Mouse (Mus musculus) induced T-regulatory cell, adult 2 months (primary cell): ENCODE data around the gene Gulp1.

Experiments
- DNase-seq: peaks from one replicate; pipeline ENCODE4 v3.0.0-alpha.2; 2012; ENCODE audit warnings: low read depth

Gulp1 gene

DNA sequence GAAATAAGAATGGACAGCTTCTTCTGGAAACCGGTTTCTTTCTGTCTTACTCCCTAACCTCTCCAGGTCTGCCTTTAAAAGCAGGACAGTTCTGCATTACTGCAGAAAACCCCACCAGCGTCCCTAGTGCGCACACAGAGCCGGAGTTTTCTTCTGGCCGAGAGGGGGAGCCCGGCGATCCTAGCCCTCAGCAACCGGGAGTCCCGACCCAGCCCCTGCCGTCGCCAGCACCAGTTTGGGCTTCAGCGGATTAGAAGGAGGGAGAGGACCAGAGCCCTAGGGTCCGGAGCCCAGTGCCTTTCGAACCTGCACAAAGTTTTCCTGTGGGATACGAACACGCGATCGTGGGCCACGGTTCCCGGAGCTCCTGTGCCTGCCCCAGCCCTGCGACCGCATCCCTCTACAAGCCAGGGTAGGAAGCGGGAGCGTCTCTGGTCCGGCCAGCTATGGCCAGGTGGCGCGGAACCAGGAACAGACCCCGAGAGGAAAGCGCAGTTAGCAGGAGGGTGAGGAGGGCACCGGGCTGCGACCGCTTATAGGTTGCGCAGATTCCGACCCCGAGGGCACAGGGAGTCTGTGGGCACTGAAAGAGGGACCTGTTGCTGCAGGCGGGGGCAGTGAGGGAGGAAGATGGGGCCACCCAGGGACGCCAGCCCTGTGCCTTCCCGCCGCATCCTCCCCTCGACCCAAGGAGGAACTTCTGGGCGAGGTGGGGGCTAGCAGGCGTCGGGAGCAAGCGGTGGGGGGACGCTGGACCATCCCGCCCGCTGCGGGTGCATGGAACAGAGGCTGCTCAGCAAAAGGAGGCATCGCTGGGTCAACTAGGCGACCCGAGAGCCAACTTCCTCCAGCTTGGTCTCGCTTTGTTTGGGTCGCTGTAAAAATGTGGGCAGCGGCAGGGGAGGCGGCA, at the start of gene Gulp1:
Gene Gulp1, plus strand, starts transcription at position 51 of the 910 bp plus-strand sequence.
- no peak for DNase-seq

DNA sequence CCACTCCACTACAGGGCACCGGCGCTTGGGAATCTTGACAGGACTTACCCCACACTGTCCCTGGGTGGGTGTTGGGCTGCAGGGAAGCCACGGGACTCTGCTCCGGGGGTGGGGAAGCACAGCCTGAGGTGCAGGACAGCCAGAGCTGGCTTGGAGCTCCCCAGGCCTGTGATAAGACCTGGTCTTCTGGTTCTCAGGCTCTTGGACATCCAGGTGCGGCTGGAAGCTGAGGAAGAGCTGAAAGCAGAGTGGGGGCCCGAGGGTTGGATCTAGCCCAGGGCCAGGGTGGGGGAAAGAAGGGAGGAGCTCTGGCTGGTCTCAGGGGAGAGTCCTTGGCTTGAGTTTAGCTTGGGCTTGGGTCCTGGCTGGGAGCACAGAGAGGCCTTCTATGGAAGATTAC, 1.1 kb upstream of the Gulp1 start:
- no peak for DNase-seq

DNA sequence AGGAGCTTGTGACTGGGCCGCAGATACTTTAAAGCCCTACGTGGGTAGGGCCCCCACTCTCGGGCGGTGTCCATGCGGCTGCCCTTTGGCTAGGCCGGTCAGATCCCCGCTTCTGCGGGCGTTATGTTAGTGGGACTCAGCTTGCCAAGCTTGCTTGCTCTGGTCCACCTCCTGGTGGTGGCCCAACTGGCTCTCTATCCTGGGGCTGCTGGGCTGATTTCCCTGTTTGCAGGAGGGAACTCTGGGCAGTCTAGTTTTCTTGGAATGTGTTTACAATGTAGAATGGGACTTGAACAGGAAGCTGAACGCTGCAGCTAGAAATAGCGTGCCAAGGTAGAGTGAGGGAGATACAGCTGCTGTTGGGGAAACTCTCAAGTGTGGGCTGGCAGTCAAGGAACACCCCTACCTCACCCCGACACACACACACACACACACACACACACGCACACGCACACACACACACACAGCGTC, 1.1 kb downstream of the Gulp1 start:
- no peak for DNase-seq

DNA sequence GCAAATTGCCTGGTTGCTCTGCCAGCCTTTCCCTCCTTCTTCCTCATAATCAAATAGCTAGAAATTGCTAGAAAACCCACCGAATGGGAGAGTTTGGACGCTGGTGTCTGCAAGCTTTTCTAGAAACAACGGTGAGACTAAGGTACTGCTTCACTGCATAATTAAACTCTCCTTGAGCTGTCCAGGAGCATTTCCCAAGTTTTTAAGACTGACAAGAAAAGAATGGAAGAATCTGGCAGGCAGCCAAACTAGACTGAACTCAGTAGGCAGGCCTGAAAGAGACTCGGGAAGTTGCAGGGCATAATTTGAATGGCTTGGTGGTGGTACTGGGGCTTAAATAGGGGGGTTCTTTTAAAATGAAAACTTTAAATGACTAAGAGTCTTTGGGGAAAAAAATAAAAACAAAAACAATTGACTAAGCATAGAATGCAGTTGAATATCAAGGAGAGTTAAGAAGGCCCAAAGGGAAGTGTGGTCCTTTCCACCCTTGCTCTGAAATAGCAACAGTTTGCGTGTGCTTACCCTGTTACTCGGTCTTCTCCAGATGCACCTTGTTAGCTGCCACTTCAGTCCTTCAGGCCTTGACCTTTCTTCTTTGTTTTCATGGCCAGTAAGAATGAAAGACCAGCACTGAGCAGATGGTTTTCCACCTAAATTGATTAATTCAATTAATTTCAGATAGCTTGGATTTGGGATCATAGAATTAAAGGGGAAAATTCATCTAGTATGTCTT, 2.0 kb downstream of the Gulp1 start:
- DNase-seq, result no peak

DNA sequence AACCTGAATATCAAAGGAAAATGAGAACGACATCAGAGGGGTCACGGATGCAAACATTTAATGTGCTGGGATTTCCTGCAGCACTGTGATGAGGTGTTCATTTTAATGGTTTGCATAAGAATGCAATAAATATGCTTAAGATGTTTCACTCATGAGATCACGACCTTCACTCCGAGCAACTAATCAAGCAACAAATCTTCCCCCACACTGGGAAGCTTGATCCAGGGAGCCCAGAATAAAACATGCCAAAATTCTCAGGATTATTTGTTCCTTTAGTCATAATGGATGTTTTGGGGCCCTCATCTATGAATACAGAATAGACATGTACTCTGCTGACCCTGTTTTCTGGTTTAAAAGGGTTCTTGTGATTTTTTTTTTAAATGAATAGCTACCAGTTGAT, 16.1 kb downstream of the Gulp1 start:
- DNase-seq, result no peak

DNA sequence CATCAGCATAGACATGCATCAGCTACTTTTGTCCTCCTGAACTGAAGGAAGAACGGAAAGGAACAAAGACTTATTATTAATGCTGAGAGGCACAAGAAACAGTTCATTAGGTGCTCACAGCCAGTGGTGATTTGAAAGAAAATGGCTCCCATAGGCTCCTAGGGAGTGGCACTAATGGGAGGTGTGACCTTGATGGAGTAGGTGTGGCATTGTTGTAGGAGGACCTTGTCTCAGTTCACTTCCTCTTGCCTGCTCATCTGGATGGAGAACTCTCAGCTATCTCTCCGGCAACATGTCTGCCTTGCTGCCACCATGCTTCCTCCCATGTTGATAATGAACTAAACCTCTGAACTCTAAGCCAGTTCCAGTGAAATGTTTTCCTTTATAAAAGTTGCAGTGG, 17.0 kb downstream of the Gulp1 start:
- DNase-seq, result no peak

DNA sequence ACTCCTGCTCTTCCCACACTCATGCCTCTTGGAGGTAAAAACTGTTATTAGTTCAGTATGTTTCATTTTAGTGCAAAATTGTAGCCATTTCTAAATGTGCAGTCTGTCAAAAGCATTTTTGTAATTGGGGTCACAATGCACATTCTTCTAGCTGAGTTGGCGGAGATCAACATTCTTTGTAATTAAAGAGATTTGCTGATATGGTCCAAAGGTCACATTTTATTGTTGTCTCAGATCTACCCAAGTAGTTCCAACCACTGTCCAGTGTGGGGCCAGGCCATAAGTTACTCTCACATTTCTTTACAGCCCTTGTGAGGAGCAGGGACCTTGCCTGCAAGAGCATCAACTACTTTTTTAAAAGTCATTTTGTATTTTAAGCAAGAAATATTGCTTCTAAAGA, 24.7 kb downstream of the Gulp1 start:
- no peak for DNase-seq

DNA sequence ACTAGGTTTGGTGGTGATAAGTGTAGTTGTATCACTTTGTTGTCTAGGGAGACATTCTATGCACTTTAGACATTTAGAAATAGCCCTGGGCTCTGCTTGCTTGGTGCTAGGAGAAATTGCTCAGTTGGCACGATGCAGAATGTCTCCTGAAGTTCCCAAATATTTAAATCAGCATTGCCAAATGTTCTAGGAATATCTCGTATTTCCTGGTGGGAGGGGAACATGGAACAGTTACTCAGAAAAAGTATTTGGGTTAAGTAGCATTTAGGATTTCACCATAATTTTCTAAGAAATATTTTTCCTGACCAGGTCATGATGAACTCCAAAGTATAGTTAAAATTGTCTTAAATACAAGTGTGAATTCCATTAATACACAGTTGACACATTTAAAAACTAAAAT, 25.3 kb downstream of the Gulp1 start:
- DNase-seq, result no peak

DNA sequence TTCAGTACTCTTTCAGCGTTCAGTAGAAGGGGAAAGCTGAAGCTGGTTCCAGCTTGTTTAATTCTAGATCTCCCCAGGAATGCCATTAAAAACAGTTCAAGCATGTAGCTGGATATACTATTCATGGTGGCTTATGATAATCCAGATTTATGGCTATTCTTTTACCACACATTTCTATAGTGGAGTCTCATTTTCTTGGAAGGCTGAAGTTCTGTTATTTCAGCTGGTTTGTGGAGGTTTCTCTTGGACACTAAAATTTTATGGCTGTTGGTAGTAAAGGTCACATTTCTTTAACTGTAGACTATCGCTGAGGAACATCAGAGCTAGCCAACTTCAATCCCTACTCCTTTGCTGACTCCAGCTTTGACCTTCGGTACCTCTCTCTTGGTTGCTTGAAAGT, 29.1 kb downstream of the Gulp1 start:
- no peak for DNase-seq

DNA sequence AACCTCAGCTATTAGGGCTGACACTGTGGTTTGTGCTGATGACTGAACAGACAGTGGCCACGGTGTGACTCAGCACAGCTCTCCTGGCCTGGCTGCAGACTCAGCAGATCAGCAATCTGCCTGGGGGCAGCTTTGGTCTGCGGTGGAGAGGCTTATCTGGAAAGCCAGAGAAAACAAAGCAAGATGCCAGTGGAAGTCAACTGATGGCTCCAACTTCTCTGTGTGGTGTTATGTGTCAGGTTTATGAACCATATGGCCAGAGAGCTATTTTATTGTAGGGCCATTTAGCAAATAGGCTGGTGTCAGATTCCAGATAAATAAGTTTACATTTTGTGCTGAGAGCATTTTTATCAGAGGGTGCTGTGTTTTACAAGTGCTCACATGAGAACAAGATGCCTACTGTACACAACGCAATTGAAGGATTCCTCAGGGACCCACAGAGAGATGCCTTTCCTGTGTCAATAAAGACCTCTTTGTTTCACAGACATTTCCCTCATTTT, 33.6 kb downstream of the Gulp1 start:
- no peak for DNase-seq

DNA sequence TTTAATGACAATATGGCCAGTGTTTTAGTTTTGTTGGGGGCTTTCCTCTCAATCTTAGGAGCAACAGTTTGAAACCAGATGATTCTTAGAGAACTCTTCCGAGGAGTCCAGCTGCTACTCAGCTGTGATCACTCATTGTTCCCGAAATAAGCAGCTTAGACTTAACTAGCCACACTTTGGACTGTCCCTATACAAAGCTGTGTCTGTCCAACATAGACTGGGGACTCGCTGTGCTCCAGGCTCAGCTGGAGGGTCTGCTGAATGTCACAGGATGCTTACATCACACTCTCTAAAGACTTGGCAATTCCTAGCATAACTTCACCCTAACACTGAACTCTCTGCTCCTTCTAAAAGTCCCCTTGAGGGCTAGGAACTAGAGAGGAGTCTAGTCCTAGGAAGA, 40.4 kb downstream of the Gulp1 start:
- no peak for DNase-seq

DNA sequence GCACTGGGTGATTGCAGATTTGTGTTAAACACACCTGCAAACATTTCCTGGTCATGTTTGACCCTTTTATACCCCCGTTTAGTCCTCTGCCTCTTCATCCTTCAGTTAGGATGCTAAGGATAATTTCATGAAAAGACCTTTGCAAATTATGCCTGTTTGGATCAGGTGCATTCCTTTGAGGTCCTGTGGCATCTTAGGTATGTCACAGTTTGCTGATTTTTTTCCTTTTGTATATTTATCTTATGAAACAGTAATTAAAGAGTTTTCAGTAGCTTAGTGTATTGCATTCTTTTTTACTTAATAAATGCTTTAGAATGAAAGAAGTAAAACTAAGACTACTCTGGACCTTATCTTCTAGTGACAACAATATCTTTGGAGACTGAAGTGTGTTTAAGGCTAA, 41.8 kb downstream of the Gulp1 start:
- no peak for DNase-seq

DNA sequence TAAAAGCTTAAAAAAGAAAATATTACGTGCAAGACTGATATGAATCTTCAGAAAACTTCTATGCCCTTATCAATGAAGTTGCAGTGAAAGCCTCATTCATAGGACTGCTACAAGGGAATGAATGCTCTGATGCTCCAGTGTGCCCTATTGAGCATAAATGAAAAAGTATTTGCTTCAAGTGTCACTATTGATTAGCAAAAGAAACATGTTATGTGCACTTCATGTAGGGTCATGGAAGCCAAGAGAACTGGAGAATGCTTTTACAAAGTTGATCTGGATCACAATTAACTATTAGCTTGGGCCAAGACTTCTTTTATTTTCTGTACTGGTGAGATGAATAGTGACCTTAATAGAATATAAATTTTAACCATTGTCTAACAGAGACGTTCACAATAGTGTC, 47.0 kb downstream of the Gulp1 start:
- no peak for DNase-seq

DNA sequence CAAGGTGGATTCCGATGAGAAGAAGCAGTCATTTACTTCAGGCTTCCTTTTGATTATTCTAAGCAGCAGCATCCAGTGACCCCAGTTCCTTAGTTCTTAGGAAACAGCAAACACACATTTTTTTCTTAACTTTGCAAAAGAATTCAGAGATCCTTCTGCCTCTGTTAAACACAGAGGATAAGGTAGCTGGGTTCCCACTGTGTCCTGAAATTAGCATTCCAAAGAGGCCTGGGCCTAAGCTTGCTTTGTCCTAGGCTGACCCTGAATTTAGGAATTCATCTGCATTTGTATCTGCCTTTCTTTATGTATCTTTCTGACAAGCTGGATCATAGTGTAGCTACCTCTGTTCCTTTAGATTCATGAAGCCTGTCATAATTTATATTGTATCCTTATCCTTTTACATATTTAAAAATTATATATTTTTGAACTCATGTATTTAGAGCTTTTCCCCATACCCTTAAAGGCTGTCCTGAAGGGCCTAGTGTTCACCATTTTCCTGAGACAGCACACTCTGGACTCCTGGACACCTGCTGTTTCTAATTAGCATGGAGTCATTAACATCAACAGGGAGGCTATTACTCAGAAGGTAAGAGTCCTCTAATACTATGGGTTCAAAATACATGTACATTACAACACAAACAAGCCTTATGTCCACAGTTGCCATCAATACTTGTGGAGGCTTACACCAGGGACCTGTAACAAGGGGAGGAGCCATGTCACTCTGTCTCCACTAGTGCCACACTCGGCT, 62.2 kb downstream of the Gulp1 start:
- no peak for DNase-seq

DNA sequence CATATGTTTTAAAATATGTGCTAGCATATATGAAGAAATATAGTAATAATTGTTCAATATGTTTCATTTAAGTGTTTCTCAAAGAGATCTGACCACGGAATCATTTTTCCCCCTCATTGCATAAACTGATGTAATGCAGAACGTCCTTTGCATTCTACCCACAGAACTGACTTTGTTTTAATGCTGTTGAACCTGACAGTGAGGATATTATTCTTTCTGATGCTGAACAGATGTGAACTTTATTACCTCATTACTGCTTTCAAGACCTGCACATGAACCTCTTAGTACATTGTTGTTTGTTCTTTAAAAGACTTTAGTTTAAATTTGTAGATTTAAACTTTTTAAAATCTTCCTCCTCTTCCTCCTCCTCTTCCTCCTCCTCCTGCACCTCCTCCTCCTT, 67.4 kb downstream of the Gulp1 start:
- no peak for DNase-seq

DNA sequence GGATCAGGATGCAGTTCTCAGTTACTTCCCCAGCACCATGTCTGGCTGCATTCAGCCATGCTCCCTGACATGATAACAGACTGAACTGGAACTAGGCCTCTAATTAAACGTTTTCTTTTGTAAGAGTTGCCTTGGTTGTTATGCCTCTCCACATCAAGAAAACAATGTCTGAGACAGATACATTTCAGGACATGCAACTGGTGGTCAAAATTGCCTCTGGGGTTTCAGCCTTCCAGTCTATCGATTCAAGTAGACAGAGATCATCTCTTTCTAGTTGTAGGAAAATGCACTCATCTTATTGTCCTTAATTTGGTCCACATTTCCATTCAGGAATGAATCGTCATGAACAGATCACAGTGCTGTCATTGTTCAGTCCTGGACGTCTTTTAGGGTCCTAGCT, 83.2 kb downstream of the Gulp1 start:
- no peak for DNase-seq

DNA sequence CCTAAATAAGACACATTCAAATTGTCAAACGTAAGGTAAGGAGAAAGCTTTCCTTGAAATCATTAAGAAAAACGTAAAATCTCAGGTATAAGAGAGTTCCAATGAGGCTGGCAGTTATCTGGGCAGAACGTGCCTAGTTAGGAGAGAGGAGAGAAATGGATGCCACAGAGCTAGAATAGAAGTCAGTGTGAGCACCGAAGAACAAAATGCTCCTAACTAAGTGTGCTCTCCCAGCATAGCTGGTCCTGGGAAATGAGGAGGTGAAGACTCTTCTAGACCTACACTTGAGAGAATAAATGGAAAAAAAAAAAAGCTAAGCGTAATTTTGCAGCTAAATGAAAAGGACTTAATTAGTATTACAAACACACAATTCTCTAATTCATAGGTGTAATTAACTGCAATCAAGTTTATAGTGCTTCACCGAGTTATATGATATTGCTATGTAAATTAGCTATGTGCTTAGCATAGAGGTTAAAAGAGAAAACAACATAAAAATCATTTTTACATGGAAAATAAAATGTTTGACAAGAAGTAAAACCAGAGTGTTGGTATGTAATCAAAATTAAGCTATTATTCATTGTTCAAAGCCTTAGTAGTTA, 94.5 kb downstream of the Gulp1 start:
- no peak for DNase-seq

DNA sequence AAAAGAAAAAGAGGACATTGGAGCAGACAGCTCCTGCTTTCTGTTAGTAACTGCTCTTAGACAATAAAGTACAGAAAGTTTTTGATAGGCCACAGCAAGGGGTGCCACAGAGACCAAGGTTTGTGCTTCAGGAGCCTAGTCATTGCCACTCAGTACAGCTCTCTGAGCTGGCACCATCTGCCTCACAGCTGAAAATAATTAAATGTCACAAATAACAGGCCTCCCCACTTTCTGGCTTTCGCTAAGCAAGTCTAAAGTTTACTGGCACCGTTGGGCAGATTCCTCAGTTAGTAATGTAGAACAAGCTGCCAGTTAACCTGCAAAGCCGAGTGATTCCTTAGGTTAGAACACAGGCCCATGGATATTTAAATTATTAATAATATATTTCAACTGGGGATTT, 127.7 kb downstream of the Gulp1 start:
- no peak for DNase-seq

DNA sequence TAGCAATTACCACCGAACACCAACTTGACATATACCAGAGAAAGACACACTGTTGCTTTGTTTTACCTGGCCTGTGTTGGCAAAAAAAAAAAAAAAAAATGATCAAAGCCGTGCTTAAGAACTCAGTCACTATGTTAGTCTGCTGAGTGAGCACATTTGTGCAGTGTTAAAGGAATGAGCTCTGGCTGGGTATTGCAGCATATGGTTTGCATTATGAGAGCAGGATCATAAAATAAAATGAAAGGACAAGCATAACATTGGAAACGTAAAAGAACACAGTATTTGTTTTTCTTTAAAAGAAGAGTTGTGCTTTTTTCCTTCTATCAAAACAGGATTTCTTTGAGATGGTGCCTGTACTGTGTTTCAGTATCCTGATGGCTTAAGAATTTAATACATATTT, 128.1 kb downstream of the Gulp1 start:
- DNase-seq, result no peak

DNA sequence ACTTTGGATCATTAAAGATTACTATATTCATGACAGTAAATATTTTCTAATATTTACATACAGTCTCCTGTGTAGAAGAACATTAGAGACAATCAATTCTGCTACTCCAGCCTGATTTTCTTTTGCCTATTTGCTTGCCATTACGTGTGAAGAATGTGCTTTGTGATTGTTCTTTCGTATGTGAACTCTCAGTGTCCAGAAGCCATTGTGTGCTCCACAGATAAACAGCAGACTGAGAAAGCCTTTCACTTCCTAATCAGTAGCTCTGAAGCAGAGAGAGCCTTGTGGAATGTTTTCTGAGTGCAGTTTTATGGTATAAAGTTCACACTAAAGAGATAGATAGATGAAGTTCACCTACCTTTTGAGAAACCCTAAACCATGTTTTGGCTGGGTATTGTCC, 131.2 kb downstream of the Gulp1 start:
- DNase-seq, result no peak

DNA sequence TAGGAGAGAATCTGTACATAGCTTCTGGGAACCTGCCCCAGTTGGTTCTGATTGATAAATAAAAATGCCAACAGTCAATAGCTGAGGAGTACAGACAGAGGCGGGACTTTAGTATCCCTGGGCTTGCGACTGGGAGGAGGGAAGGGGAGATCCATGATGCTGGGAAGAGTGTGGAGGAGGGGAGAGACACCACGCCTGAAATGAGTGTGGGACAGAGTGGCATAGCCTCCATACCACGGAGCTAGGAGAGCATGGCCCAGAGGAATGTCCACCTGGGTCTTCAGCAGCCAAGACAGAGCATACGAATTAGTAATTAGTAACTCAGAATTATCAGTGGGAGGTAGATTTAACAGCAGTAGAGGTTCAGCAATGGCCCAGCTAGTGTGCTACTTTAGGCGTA, 132.4 kb downstream of the Gulp1 start:
- no peak for DNase-seq

DNA sequence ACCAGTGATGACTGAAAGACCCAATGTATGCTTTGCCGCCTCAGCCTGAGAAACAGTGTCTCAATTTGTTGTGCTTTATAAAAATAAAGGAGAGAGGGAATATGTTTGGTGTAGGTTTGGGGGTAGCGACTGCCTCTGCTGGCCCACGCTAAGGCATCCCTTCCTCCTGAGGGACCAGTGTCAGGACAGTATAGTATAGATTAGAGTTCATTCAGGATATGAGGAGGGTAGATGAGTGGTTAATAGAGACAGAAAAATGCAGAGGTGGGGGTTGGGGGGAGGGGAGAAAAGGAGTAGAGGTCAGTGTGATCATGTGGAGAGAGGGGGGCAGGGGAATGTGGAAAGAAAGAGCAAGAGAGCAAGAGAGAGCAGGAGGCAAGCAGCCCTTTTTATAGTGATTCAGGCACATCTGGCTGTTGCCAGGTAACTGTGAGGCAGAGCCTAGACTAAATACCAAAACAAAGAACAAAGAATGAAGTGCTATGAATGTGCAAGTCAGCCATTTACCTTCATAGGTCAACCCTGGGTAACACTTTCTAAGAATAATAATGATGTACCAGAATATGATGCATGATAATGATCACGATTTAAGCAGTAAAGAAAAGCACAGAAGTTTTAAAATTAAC, 169.6 kb downstream of the Gulp1 start:
- no peak for DNase-seq
